Mouse (Mus musculus) brain, embryonic 14.5 days (tissue): Measurements from ENCODE around the gene Gm21962.

ENCODE experiments used
- CTCF ChIP-seq: fragments of 200-500 bp; IDR thresholded peaks from 2 replicates; pipeline ENCODE4 v1.5.1; 2012; ENCODE audit warnings: inconsistent platforms, mild to moderate bottlenecking, moderate library complexity, borderline replicate concordance; ENCODE audit not compliant: insufficient read depth, insufficient read length; ENCODE audit errors: extremely low read depth
- POLR2A ChIP-seq: fragments of 200-500 bp; IDR thresholded peaks from 2 replicates; pipeline ENCODE4 v1.6.1; 2012; ENCODE audit warnings: mild to moderate bottlenecking, inconsistent platforms, borderline replicate concordance; ENCODE audit not compliant: poor library complexity, insufficient read depth, insufficient read length, severe bottlenecking; ENCODE audit errors: extremely low read depth

DNA sequence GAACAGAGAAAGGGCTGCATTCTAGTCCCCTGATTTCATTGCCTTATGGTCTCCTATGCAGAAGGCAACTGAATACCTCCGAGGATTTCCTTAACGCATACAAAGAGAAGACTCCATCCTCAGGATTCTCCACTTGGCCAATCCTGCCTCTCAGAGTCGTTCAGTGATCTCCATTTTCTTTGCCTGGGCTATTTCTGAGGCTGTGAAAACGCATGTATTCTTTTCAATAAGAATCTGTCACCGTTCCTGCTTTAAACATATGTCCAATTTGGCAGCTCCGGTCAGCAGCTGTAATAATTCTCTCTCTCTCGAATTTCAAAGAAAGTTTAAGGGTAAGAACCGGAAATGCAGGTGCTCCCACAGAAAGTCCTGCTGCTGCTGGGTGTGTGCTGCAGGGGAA lies 29.2 kb upstream of the Gm21962 start:
- TF ChIP-seq CTCF: no peak
- TF ChIP-seq POLR2A: no peak
